Mouse (Mus musculus) heart, postnatal 0 days (tissue): ENCODE measurements around the gene Slc34a2.

Experiments
- CTCF ChIP-seq: IDR thresholded peaks from 2 replicates; pipeline ENCODE4 v1.5.1; 2016; ENCODE audit warnings: antibody characterized with exemption, control low read depth, low read depth
- EP300 ChIP-seq: IDR thresholded peaks from 2 replicates; pipeline ENCODE4 v1.6.1; 2016; ENCODE audit warnings: antibody characterized with exemption, low read depth

DNA sequence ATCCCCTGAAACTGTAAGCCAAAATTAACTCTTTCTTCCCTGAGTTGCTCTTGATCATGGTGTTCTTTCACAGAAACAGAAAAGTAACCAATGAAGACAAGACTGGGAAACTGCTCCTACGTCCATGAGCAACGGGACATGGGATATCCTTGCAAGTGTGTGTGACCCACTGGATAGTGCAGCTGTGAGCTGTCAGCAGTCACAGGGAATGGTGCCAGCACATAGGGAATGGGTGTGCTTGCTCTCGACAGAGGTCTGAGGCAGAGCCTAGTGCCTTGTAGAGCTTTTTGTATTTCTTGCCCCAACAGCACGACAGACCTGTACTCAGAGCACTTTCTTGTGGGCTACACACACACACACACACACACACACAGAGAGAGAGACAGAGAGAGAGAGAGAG is 68.2 kb downstream of the Slc34a2 start:
- TF ChIP-seq CTCF (no peak), EP300 (no peak)
